Mouse (Mus musculus) thymus, adult 18-20 months (tissue): Measurements from ENCODE around the gene Tenm4.
"Not testable (repeated sequence)": the region's sequence is repeated elsewhere in the genome, so short reads cannot be mapped to it uniquely, and the experiment has no call there.

Experiments used
- DNase-seq, 2 experiments: peaks; one replicate each; pipeline ENCODE4 v3.0.0; 2022; ENCODE audit warnings: mixed read lengths in 2 of 2

The Tenm4 gene

GRCm38 (mm10) chr7:96596402-96597195 is 425.6 kb downstream of the Tenm4 start:
- no peak for DNase-seq

GRCm38 (mm10) chr7:96597871-96598270 is 426.8 kb downstream of the Tenm4 start:
- no peak for DNase-seq

DNA sequence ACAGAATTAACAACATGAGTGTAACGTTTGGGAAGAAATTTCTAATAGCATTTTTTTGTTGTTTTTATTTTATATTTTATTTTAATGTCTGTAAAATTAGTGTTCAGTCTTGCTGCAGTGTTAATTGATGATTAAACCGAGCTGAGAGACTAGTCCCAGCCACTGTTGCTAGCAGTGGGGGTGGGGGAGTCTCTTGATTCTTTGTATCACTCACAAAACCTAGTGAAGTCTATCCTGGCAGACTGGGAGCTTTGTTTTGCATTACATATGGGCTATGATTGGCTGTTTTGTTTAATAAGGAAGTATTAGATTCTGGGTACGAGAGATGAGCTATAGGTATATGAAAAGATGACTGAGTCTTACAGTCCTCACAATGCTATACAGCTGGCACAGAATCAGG is 428.0 kb downstream of the Tenm4 start:
- DNase-seq: no peak

DNA sequence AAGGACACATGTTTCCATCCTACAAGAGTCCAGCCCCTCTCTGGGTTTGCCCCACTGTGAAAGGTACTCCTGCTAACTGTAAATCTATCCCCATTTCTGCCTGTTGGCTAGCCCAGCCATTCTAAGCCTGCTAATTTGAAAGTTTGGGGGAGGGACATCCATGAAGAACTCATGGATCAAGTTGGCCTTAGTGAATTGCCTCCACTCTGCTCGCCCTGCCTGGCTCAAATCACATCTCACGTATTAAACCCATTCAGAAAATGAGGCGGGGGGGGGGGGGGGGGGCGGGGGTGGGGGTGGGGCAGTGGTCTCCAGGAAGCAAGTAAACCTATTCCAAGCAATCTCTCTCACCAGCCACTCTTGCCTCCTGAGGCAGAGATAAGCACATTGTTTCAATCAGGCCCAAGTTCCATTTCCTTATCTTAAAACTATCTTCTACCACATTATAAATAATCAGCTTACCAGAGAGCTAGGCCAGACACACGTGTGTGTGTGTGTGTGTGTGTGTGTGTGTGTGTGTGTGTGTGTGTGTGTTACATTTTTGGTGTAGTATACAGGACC is 429.4 kb downstream of the Tenm4 start:
- DNase-seq: no peak

GRCm38 (mm10) chr7:96604091-96604745 is 433.2 kb downstream of the Tenm4 start:
- DNase-seq: no peak

- no peak for DNase-seq
These were observed 434.3 kb downstream of the Tenm4 start for GRCm38 (mm10) chr7:96605316-96605715.

GRCm38 (mm10) chr7:96609854-96610586 is 439.0 kb downstream of the Tenm4 start:
- DNase-seq: no peak

DNA sequence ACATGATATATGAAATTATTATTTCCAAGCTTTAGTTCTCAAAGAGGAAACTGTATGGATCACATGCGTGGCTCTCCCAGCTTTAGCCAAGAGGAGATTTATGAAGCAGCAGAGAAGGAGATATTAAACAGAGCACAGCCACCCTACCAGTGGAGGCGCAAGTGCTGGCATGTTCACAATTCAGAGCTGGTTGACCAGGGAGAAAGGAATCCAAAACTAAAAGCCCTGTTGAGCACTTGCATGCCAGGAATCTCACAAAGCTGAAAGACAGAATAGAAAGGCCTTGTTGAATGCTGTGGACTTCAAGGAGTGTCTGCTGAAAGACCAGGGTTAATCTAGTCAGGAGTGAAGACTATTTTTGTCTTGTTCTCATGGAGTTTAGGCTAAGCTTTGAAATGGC is 446.3 kb downstream of the Tenm4 start:
- DNase-seq: no peak

GRCm38 (mm10) chr7:96619930-96620472 is 449.0 kb downstream of the Tenm4 start:
- DNase-seq: no peak

DNA sequence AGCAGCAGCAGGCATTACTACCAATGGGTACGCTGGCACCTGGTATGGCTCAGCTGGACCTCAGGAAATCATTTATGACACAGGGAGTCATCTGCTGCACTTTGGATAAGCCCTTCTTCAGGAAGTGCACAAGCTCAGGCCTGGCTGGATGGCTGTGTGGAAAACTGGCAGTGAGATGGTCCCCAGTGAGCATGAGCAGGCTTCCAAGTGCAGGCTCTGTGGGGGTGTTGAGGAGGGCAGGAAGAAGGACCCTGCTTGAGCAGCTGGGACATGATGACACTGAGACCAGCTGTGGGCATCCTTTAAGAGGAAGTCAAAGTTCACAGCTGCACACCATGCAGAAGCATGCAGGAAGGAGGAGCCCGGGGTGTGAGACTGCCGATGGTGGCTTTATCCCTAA is 455.3 kb downstream of the Tenm4 start:
- no peak for DNase-seq

DNA sequence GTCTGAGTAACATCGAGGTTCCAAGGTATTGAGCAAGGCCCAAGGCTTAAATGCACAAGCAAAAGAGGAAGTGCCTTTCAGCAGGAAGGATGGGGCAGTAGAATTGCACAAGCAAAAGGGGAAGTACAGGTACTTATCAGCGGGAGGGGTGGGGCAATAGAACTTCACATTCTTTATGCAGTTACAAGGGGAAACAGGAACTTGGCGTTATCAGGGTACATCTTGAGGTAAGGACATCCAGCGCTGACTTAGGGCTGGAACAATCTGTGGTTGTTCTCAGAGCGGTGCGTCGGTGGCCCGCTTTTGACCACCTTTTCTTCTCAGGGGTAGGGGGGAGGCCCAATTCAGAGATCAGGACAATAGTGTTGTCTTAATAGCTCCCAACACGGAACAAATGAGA is 459.5 kb downstream of the Tenm4 start:
- not testable (repeated sequence) for DNase-seq

DNA sequence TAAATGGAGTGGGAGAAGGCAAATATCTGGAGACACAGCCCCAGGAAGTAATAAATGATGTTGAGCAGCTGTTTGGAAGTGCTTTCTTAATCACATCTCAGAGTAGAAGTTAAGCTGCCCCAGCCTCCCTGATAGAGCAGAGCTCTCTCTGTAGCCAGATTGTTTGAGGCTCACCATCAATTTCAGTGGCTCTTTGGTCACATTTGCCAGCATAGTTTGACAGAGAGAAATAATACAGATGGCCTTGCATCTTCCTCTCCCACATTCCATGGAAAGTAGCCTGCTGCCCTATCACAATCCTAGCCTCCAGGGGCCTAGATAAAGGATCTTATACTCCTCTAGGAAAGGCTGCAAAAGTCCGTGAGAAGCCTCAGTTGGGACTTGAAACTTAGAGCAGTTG is 462.0 kb downstream of the Tenm4 start:
- DNase-seq: no peak

DNA sequence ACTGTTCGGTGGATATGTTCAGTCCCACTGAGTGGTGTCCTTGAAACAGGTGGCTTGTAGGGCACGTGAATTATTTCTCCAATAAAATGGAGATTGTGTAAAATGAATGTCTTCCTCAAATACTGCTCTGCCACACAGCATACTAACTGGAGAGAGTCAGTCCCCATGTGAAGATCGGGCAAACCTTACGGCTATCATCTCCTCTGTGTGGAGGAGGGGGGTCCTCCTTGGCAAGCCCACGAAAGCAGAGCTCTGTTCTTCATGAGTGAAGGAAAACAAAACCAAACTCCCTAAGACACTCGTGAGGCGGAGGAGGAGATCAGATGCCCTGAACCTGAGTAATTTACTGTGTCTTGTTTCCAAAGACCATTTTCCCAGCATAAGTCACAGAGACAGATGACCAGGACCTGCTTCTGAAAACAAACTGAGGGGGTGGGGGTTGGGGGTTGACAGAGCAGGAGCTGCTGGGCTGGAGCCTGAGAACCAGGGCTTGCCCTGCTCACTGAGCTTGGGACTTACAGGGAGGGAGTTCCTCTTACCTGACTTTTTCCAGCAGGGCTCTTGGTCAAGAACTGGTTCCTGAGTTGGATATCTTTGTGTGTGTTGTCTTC is 464.9 kb downstream of the Tenm4 start:
- no peak for DNase-seq

DNA sequence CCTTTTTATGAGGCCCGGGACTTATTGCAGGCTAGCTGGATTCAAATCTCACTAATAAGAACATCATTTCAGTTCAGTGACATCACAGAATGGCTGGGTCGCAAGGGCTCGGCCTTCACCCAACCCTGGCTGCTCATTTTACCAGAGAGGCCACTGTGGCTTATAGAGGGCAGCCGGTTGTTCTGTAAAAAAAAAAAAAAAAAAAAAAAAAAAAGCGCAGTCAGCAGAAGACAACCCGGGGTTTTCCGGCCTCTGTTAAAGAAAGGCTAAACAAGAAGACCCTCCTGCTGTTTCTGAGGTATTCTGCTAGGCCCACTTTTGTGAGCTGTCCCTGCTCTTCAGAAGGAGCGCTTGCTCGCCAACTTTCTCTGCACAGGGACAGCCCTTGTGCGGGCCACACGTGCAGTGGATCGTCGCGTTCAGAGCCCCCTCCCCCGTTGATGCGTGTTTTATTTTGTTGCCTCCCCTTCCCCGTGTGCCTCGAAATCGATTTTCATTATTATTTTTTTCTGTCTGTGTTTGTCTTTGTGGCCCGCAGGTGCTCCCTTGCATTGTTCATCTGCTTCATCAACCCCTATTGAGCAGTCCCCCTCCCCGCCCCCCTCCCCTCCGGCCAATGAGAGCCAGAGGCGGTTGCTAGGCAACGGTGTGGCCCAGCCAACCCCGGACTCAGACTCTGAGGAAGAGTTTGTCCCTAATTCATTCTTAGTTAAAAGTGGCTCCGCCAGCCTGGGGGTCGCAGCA is 472.6 kb downstream of the Tenm4 start:
- no peak for DNase-seq

DNA sequence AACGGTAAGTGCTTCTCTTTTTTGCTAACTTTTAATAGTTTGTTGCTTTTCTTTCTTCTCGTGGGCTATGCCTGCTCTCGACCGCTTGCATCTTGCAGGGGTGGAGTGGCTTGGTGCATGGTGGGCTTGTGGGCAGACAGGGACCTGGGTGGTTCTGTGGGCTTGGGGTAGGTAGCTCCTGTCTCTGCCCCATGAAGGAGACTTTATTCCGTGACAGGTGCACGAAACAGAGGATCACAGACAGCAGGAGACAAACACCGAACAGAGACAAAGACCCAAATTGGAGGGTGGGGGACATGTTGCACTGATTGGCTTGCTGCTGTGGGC is 473.1 kb downstream of the Tenm4 start:
- no peak for DNase-seq

- no peak for DNase-seq
These were observed 476.6 kb downstream of the Tenm4 start for GRCm38 (mm10) chr7:96647657-96648056.

GRCm38 (mm10) chr7:96648606-96649005 is 477.6 kb downstream of the Tenm4 start:
- no peak for DNase-seq

- no peak for DNase-seq
These were observed 478.1 kb downstream of the Tenm4 start for GRCm38 (mm10) chr7:96649171-96649570.

- DNase-seq: no peak
These were observed 479.4 kb downstream of the Tenm4 start for GRCm38 (mm10) chr7:96650435-96650834.

DNA sequence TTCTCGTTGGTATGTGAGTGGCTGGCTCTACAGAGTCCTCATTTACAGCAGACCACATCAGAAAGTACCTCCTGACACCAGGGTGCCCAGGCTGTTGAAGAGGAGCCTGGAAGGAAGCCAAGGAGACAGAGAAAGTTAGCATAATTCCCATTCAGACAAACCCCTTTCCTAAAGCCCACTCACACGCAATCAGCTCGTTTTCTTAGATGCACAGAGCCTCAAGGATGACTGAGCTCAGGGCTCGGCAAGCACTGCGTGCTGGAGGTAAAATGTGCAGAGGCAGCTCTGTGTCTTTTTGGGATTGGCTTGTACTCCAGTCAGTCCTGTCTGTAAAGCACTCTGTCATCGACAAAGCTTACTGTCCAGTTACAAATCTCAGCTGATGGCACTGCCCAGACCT is 480.0 kb downstream of the Tenm4 start:
- no peak for DNase-seq

GRCm38 (mm10) chr7:96651626-96652341 is 480.7 kb downstream of the Tenm4 start:
- DNase-seq: no peak
